Mouse (Mus musculus) T-helper 17 cell (primary cell): Measurements from ENCODE around the gene Ttc39b.

Experiments
- in situ Hi-C, 2 experiments: fragments of 300-600 bp; cut with MboI, MseI; formaldehyde crosslinking; loops; 1 replicate in 1 of 2; 2 replicates in 1 of 2; pipeline ENCODE4 v1.15.1; 2025; ENCODE audit warnings: high pct_unique_total_duplicates in 2 of 2

Gene Ttc39b

DNA sequence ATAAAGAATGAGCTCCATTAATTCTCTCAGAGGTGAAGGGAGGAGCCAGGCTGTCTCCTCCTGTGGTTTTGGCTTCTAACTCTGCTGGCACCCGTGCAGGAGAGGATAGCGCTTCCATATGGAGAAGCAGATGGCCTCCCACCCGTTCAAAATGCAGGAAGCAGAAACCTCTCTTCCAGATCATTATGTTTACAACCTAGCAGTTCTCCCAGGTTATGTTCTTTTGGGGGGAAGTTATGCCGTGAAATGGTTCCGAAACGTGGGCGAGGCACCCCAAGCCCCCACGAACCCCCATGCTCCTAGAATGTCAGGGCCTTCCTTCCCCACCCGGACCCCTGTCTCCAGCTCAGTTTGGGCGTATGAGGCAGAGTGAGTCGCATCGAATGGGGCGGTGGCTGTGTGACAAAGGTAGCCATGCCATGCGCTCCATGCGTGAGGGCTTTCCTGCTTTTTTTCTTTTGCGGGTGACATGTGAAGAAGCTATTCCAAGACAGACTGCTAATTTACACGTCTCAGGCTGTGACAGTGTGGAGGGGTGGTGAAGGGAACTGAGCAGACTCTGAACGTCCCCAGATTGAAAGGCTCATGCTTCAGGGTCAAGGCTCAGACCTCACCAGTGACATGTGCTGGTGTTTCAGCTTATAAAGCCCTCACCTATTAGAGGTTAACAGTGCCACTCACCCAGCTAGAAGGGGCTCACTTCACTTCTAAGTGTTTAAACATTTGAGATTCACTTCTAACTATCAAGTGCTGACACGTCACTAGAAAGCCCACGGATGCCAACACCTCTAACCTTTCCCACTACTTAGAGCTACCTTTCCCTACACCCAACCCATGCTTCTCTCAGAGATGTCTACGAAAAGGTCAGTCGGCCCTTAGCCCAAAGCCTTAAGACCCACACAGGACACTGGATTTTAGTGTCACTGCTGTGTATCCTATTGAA is 90.6 kb downstream of the Ttc39b start:
- in situ Hi-C loops: no loop called here

DNA sequence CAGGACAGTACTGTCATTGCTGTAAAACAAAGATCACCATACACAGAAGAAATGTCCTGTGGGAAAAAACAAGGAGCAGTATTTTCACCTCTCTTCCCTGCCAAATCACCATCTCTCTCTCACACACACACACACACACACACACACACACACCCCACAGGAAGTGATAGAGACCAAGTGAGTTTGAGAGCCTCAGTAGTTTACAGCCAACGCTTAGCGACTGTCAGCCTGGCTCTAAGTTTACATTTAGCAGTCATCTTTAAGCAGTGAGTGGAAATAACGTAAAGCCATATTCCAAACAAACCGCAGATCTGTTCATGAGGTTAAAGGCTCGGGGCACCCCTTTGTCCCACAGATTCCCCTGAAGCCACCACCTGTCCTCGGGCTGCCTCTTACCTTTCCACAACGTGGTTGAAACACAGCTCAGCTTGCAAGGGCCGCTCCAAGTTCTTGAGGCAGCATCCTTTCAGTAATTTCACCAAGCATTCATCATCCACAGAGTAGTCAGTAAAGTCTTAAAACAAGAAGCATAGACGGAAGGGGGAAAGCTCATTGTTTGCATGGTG is 91.7 kb downstream of the Ttc39b start:
- in situ Hi-C loops: no loop called here

DNA sequence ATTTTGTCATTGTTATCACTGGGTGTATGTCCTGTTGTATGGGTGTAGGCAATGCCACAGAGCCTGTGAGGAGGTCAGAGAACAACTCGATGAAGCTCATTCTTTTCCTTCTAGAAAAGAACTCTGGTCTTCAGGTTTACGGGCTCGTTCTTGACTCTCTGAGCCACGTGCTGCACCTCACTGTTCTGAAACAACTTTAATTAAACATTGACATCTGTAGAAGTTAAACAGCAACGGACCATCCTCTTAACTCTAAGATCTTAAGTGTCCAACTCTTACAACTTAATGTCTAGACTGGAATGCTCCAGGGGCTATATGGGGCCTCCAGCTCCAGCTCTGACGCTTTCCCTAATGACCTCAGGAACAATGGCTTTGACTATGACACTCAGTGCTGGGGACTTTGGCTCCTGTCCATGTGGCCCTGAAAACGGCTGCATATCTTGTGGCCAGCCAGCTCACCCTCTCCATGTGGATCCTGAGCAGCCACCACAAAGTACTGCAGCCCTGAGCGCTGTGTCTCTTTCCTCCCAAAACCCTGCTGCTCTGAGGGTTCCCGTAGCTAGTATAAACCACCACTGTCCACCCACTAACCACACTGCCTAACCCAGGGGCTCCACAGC is 95.3 kb downstream of the Ttc39b start:
- in situ Hi-C loops: no loop called here

DNA sequence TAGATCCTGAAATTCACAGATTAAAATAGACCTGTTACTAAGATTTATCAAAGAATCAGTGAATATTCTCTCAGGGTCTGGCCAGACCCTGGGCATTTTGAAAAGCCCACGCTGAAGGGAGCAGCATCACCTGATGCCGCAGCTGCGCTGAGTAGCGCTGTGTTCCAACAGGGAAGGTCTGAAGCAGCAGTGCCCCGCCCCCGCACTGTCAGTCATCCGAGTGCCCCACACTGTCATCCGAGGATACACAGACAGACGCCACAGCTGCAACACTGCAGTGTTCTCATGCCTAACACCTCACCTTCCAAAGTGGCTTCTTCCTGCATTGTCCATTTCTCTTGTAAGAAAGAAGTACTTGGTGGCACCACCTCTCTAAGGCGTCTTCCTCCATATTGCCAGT is 96.0 kb downstream of the Ttc39b start:
- in situ Hi-C loops: no loop called here

DNA sequence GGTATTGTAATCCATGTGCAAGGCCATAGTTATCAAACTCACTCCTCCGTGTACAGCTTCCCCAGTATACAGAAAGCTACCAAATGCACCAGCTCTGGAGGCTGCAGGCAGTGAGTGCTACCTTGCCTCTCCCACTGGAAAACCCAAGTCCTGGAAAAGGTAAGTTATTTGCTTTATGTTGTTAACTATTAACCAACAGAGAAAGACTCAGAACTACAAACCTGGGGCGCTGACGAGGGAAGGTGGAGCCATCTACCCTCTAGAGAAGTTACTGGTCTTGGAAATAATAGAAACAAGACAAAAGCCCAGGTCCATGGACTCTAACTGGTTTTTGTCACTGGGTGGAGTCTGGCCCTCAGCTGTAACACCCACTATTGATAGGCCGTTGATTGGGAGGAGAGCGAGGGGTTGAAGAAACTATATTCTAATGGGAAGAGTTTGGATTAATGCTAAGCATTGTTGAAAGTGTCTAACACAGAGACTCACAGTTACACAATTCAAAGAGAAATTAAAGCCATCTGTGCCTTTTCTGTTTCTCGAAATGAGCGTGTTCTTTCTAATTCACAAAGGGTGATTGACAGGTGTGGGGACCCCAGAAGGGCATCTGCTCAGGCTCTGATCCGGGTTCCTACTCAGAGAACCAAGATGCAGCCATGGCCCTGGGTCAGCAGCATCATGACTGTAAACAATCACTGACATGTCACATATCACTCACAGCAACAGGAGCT is 98.3 kb downstream of the Ttc39b start:
- in situ Hi-C loops: no loop called here

DNA sequence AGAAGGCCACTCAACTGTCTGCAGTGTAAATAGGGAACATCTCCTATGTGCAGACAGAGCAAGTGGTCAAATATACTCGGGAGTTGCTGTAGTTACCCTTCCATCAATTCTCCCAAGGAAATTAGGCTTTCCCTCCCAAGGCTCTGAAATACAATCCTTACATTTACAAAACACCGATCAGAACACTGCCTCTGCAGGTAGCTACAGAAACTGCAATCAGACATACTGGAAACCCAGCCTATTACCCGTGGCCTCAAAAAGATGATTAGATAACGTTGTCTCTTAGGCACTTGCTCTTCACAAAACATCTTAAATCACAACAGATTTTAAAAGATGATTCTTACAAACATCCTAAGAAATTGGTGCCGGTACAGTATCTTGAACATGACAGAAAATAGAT is 99.8 kb downstream of the Ttc39b start:
- in situ Hi-C loops: no loop called here

DNA sequence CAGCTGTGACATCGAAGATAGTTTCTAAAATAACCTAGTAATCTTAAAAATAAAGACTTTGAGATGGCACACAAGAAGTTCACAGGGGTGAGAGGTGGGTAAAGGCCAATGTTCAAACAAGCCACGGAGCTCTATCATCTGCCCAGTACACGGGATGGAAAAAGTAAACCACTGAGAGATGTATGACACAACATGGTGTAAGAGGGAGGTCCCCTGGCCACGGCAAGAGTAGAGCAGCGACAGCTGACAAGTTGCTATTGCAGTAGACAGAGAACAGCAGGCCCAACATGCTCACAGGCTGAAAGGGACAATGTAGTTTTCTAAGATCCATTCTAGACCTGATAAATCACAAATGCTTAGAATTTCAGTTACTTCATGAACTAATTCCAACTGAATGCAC is 100.9 kb downstream of the Ttc39b start:
- in situ Hi-C loops: no loop called here

DNA sequence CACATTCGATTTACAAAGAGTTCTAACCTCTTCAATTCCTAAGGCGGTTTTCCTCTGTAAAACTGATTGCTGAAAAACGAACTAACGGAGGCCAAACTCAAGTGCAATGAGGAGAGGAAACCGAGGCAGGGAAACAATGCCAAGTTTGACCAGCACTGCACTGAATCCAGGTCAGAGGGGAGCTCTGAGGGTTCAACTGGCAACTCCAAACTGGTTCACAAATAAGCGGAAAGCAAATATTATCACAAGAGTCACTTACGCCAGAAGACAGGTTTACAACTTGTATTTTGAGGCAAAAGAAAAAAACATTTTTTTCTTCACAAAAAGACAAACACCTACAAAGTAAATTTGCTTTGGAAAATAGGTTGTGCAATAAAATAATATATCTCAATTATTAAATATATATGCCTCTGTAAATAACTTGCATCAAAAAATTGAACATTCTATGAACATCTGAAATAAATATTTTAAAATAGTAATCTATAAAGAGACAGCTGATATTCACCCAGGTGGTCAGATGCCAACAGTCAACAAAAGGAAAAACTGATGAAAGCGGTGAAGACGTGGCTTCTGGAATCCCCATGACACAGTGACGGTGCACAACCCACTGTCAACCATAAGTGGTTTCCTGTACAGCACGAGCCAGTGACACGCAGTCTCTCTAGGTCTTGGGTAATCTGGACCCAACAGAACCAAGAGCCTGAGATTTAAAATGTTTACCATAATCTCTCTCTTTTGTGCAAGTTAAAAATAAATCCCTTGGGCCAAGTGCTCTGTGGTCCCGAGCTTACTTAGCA is 103.1 kb downstream of the Ttc39b start:
- in situ Hi-C loops: no loop called here

DNA sequence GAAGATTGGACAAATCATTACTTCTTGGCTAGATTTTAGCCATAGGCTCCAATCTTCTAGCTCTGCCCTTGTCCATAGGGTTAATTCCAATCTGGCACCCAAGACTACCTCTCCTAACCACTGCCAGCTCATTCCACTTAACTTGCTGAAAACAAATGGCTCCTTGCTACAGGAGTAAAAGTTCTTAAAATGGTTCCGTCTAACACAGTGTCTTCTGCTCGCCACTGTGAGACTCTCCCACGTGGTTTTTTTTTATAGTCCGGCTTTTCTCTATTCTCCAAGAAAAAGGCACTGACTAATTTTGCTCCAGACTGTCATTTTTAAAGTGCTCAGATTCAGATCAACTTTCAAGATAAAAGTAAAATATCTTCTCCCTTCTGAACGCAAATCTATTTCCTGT is 104.8 kb downstream of the Ttc39b start:
- in situ Hi-C loops: no loop called here

DNA sequence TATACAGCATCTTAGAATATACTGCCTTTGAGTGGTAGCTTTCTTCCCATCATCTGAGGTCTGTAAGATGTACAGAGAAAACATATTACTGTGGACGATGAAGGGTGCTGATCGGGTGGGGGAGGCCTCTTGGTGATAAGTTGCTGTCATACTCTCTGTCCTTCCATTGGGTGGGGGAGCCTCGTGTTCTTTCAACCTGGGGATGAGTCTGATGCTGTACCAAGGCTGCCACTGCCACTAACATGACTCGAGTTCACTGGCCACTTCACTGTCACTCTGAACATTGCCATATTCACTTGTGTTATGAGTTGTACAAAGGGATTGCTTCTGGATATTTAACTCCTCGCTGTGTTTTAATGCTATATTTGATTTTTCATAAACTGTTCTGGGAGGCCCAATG is 106.9 kb downstream of the Ttc39b start:
- in situ Hi-C loops: no loop called here

DNA sequence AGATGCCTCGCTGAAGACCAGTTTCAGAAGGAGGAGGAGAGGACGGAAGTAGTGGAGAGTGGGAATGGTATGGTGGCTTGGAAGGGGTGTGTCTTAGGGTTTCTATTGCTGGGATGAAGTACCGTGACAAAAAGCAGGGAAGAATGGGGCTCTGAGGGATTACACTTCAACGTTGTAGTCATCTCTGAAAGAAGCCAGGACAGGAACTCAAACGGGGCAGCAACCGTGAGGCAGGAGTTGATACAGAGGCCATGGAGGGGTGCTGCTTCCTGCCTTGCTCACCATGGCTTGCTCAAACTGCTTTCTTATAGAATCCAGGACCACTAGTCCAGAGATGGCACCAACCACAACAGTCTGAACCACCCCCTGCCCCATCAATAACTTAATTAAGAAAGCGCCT is 107.7 kb downstream of the Ttc39b start:
- in situ Hi-C loops: no loop called here

DNA sequence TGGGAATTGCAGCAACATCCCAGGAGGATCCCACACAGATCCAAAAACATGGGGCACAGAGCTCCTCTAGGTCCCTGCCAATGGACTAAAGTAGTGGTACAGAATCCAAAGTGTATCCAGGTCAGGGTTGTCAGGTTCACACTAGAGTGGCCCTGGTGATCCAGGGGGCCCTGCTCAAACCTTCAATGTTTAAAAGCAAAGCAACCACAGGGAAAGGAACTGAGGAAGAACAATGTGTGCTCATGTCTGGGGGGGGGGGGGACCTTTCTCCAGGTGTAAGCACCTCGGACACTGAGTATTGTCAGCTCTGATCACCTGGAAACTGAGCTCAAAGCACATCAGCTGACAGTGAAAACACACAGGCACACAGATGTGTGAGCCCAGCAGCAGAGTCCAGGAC is 108.3 kb downstream of the Ttc39b start:
- in situ Hi-C loops: no loop called here

DNA sequence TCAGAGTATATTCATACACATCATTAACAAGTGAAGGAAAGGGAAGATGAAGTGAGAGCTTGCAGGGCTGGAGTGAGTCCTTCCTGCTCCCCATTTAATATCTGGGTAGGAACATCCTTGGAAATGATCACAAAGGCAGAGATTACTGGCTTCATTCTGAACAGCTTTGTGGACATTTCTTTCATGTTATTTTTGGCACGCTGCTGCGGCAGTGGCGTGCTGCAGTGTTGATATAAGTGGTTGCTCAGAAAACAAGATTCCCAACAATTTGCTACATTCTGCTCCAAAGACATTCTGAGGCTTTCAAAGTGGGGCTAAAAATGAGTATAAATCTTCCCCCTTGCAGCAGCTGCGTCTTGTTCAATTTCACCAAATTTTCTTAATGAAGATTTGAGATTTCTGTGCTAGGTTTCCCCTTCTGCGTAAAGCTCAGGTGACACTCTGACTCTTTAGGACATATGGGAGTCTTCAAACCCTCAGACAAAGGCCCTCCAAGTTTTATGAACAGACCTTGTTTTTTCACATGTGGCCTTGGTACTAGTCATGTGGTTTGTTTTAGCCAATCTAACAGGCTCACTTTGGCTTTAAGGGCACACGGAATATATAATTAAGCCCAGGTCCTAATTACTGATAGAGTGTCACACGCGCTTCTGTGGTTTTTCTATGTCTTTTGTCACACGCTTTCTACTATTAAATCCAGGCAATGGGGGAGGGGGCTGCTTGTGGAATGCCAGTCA is 109.1 kb downstream of the Ttc39b start:
- in situ Hi-C loops: no loop called here

DNA sequence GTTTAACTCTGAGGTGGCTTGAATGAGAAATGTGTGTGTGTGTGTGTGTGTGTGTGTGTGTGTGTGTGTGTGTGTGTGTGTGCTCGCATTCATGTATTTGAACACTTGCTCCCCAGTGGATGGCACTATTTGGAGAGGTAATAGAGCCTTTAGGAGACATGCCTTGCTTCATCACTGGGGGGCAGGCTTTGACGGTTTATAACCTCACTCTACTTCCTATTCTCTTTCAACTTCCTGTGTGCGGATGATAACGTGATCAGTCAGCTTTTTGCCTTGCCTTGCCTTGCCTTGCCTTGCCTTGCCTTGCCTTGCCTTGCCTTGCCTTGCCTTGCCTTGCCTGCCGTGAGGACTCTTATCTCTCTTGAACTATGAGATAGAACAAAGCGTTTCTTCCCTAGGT is 110.3 kb downstream of the Ttc39b start:
- in situ Hi-C loops: no loop called here

DNA sequence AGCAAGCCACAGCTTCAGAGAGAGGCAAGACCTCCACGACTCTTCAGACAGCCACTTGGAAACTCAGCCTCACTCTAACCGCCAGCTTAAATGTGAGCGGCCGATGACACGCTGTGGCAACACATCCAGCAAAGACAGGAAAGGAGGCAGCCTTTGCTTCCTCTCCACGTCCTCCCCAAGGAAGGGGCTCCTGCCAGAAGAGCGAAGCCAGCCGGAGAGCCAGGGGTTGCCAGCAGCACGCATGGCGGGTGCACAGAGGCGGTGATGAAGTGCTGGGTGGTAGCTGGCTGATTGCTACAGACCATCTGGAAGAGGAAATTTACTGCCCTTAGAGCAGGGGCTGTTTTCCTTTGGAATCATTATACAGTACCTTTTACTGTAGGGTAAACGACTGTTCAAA is 112.3 kb downstream of the Ttc39b start:
- in situ Hi-C loops: no loop called here

DNA sequence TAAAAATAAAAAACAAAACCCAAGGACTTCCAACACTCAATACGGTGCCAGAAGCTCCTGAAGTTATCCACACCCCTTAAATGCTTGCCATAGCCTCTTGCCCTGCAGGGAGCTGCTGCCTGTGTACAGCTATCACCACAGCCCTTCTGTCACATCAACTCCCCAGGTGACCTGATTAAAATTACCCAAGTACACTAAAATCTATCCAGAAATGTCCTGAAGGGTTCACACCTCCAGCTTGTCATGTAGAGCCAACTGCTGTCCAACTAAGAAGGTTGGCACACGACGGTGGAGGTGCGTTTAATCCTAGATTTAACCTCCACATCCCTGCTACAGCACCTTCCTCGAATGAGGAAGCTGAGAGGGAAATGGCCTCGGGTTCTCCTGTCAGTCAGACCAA is 113.6 kb downstream of the Ttc39b start:
- in situ Hi-C loops: no loop called here

DNA sequence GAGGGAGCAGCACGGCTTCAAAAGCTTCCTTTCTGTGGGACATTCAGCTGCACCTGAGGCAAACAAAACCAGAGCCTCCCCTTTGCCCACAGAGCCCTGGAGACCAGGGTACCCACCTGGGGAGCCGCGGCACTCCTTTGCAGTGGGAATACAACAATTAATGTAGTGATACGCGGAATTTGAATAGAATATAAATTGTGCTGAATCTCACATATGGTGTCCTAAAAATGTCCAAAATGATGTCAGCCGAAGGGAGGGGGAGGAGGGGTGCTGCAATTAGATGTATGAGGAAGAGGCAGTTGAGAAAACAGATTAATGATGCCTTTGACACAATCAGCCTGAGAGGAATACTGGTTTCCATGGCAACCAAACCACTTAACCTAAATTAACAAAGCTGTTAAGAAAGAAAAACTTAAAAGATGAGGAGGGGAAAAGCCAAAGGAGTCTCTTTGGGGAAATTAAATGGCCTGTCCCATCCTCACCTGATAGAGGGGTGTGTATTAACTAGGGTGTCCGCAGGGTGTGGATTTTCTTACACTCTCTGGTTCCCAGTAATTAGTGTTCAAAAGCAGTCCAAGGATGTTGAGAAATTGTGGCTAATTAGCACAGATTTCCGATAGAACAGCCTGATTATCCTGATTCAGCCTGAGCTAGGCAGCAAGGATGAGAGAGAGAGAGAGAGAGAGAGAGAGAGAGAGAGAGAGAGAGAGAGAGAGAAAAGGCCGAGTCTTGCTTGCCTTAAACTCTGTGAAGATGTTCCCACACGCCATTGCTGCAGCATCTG is 117.1 kb downstream of the Ttc39b start:
- in situ Hi-C loops: no loop called here

DNA sequence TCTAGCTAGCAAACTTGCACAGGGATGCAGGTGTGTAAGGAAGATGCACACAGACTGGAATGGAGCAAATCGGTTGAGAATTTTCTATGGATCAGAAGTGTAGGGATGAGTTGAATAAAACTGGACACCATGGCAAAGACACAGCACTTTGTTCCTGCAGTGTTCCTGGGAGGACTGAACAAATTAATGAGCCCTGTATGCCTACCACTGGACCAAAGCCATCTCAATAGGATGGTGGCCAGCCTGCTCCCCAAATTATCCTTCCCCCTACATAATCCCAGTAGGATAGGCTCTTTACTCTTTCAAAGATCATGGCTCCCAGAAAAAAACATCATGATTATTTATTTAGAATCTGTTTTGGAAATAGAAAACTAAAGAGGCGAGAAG is 117.6 kb downstream of the Ttc39b start:
- in situ Hi-C loops: no loop called here

DNA sequence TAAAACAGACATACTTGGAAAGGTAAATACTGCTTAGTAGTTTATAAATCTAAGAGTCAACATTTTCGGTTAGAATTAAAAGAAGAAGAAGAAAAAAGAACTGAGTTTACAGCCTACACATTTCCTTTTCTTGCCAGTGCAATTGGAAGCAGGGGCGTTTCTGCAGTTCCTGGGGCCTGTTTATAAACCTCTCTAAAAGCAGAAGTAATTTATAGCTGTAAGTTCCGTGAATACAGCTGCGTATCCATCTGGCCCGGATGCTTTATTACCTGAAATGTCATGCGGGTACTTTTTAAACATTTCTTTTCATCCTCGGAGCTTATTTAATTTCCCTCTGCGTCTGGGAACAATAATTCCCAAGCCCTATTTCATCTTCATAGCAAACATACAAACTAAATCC is 124.7 kb downstream of the Ttc39b start:
- in situ Hi-C loops: no loop called here

DNA sequence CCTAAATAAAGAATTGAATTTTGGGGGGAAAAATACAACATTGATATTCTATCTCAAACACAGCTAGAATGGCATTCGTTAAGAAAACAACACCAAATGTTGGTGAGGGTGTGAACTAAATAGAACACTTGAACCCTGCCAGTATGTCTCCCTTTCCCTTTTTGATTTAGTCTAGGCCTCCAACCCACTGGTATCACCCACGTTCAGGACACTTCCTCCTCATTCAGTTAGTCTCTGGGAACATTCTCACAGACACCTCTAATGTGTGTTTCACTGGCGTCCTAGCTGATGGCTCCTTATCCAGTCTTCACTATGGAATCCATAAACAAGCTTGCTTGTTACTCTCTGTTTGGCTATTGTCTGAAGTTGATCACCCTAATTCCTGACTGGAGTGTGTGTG is 125.9 kb downstream of the Ttc39b start:
- in situ Hi-C loops: no loop called here
